Mouse (Mus musculus) mouse embryonic stem cell (cell line): ENCODE results near the gene Jph4.

Experiments
- in situ Hi-C, 2 experiments: fragments of 300-500 bp; cut with MboI; formaldehyde crosslinking; loops; 1 replicate in 1 of 2; 3 replicates in 1 of 2; pipeline ENCODE4 v1.14.3; 2019 to 2020; ENCODE audit warnings: low sequenced_read_pairs in 2 of 2, low pct_unique_long_range_greater_than_20kb in 1 of 2, mixed read lengths in 1 of 2; ENCODE audit not compliant: unreplicated experiment in 1 of 2

Jph4 gene

GRCm38 (mm10) chr14:55079214-55079970 lies 37.3 kb downstream of the Jph4 start:
- in situ Hi-C loops: loop anchor here in 1 of 2 experiments (5.0 kb wide), 1 partner anchor 52 kb away; no protein-coding TSS in a partner anchor

DNA sequence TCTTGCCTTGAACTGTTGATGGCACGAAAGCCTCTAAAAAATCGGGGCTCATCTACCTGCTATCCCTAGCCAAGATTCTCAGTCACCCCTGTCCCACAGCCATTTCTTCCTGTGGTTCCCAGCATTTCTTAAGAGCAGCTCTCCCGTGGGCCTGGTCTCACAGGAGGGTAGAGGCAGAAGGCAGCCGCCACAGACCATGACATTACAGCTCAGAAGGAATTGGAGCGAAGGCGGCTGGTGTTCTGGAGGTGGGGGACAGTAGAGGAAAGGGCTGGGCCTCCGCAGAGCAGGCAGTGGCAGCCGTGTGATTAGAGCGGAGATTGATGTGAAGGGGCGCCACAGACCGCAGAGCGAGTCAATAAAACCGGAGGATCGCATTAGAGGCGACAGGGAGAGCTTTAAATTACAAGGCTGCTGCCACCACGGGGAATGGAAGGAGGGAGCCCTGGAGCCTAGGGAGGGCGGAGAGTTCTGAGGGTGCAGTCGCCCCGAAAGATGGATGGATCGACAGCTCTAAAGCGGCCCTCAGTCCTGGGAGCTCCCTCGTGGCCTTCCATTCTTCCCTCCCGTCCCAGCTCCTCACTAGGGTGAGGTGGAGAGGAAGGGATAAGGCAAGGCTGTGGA lies 38.3 kb downstream of the Jph4 start:
- in situ Hi-C loops: loop anchor here in 1 of 2 experiments (5.0 kb wide), 1 partner anchor 51 kb away; no protein-coding TSS in a partner anchor

DNA sequence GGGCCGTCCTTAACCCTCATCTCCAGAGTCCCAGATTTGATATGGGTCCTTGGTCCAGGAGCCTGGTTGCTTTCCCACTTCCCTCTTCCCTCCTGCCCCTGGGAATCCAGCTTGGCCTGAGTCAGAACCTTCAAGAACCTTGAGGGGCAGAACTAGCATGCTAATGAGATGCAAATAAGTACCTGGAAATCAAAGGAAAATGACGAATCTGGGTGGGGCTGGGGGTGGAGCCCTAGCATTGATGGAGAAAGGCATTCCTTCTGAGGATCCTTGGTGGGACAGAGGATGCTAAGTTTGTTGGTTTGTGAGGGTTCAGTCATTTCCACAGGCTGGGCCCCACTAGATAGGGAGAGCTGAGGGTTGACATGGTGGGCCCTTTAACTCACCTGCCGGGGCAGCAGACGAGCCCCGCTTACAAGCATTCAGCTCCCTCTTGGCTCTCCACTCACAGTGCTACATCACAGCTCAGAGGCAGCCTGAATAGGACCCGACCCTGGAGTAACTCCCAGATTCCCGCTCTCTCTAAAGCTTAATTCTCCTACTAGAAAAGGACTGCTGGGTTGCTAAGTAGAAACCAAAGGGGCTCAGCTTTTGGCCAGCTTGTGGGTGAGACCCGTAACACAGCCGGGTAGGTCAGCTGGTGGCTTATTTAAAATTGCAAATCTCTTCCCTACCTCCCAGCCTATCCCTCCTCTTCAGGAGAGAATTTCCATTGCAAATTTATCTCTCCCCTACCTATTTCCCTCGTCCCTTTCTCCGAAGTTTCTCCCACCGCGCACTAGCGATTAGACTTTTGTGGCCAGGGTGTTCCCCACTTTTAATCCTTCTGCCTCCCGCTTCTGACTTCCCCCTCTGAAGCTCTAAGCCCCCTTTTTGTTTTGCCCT lies 39.0 kb downstream of the Jph4 start:
- in situ Hi-C loops: loop anchor here in 1 of 2 experiments (5.0 kb wide), 1 partner anchor 50 kb away; no protein-coding TSS in a partner anchor

DNA sequence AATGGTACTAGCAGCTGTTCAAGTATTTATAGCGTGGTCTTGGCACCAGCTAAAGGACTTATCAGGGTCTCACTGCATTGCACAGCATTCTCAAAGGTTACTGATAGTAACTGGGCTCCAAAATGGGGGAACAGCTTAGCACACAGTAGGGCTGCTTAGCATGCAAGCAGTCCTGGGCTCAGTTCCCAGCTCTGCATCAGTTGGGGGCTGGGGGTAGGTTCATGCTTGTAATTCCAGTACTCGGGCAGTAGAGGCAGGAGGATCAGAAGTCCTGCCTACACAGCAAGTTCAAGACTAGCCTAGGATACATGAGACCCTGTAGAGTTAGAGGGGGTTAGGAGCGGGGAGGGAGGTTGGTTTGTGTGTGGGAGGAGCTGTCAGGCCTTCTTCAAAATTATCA lies 39.8 kb downstream of the Jph4 start:
- in situ Hi-C loops: loop anchor here in 1 of 2 experiments (5.0 kb wide), 1 partner anchor 50 kb away; no protein-coding TSS in a partner anchor

DNA sequence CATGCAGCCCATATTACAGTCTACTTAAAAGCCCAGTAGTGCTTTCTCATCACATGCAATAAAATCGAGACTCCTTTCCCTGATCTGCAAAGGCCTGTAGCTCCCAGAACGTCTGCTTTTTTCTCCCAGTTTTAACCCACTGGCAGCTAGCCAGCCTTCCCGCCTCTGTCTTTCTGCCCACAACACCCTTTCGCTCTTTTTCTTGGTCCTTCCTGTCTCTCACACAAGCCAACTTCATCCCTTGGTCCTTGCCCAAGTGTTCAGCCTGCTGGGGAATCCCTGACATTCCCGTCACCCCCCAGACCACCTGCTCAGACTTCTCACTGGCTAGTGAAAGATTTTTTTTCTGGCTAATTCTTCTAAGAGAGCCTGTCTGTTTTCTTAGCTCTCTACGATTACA lies 40.5 kb downstream of the Jph4 start:
- in situ Hi-C loops: loop anchor here in 1 of 2 experiments (5.0 kb wide), 1 partner anchor 49 kb away; no protein-coding TSS in a partner anchor

GRCm38 (mm10) chr14:55074416-55074815 lies 42.3 kb downstream of the Jph4 start:
- in situ Hi-C loops: no loop called here

GRCm38 (mm10) chr14:55071756-55072155 lies 45.0 kb downstream of the Jph4 start:
- in situ Hi-C loops: no loop called here

DNA sequence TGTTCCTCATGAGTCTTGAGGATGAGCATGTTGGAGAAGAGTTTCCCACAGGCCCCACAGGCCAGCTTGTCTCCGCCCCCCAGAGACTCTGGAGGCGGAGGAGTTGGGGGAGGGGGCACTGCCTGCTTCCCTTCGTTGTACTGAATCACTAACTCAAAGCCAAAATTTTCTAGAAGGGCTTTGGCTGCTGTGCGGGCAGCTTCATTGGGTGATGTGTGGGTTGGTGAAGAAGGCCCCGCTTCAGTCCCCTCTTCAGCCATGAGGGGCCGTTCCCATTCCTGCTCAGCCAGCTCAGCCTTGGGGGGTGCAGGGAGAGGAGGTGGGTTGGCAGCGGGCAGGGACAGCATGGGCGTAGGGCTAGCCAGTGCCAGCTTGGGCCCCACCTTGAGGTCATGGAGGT lies 50.7 kb downstream of the Jph4 start:
- in situ Hi-C loops: no loop called here

DNA sequence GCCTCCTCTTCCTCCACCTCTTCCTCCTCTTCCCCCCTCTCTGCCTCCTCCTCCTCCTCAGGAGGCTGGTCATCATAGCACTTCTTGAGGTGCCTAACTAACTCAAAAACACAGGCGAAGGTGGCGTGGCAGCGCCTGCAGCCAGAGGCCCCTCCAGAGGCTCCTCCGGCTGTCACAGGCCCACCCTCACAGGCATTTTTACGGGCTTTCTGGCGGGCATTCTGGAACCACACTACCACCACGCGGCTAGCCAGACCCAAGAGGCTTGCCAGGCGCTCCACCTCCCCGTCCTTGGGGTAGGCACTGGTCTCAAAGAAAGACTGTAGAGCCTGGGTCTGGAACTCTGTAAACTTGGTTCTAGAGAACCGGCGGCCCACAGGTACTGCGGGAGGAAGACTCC lies 51.3 kb downstream of the Jph4 start:
- in situ Hi-C loops: no loop called here

GRCm38 (mm10) chr14:55064481-55065370 lies 52.0 kb downstream of the Jph4 start:
- in situ Hi-C loops: no loop called here

DNA sequence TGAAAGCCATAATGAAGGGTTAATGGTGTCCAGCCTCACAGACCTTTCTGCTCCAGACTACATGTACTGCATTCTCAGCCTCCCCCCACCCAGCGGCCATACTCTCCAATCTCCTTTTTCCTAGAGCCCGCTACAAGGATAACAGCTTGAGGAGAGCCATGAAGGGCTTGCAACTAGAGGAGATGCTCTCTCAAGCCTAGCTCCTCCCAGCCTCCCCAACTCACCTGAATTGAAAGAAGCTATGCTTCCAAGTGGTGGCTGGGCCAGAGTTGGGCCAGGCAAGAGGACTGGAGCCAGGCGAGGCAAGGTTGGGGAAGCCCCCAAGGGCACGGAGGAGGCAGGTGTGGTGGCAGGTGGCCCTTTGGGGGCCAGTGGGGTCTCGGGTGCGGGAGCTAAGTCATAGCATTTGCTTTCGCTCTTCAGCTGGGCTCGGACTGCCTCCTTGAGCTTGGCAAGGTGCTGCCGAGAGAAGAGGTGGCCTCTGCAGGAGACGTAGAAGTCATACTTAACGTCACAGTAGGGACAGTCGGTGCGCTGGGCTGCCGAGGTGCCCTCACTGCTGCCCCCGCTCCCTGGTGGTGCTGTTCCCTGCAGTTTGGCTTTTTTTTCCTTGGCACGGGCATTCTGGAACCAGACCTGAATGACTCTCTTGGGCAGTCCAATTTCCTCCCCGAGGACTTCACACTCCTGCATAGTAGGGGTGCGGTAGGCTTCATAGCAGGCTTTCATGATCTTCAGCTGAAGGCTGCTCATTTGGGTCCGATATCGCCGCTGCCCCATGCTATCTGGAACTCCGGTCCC lies 53.0 kb downstream of the Jph4 start:
- in situ Hi-C loops: no loop called here

DNA sequence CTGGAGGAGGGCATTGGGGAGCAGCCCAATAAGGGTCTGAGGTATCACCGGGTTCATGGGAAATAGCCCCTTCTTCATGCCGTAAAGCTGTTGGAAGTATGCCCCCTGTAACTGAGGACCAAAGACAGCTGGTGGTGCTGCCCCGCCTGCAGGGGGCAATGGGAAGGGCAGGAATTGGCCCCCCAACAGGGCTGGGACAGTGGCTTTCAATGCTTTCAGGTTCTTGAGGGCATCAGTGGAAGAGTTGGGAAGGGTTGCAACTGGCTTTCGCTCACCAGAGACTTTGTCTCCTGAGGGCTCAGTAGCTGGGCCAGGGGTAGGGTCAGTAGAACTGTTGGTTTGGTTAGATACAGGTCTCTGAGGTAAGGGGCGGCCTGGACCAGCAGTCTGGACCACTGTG lies 53.6 kb downstream of the Jph4 start:
- in situ Hi-C loops: no loop called here

GRCm38 (mm10) chr14:55062626-55063025 lies 54.1 kb downstream of the Jph4 start:
- in situ Hi-C loops: no loop called here

DNA sequence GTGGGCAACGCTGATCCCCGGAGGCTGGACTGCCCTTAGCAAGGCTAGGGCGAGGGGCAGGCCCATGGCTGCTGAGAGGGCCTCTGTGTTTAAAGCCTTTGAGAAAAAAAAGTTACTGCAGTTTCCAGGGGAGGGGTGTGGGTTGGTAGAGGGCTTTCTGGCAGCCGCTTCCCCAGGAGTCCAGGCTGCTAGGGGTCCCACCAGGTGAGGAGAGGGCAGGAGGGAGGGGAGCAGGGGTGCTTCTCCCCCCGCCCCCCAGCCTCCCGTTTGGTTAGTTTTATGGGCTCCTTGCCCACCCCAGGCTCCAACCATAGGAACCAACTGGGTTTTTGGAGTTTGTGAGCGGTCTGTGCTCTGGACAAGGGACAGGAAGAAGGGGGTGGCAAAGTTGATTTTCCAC lies 54.9 kb downstream of the Jph4 start:
- in situ Hi-C loops: no loop called here

GRCm38 (mm10) chr14:55059931-55060330 lies 56.8 kb downstream of the Jph4 start:
- in situ Hi-C loops: no loop called here

- in situ Hi-C loops: no loop called here
These were observed 57.7 kb downstream of the Jph4 start for GRCm38 (mm10) chr14:55059009-55059408.
